Mouse (Mus musculus): Measurements from ENCODE around the gene Aoc3. TPM values are rescaled to one million over a fixed set of nuclear protein-coding genes. Genes with fewer than 3 reads are reported as not detected.

The Aoc3 gene
- polyA plus RNA-seq (2016; fragmentation: Nextera tagmentation; extraction: Ambion mirVana), result 0.04 TPM in 1 of 2 replicates, not detected in the other

DNA sequence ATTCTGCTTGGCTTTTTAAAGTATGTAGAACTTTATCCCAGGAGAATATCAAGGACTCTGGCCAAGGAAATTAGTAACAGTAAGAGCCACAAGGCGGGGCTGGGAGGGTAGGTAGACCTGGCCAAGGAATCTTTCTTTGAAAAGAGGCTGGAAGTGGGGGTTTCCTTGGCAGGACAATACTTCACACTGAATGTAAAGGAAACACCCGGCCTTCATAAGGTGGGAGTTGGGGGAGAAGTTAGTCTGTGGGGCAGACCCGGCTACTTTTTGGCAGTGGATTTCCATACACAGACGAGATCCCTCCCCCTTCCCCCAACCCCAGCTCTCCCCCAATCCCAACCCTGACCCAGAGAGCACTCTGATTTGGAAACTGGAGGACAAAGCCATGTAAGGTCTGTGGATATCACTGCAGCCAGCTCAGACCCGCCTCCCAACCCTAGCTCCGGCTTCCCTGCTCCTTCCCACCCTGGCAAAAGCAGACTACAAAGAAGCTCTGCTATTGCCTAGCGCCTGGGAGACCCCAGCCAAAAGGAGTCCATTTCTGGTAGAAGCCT lies at the start of gene Aoc3:
Gene Aoc3, plus strand, starts transcription at position 235 of the 554 bp plus-strand sequence.
- Histone ChIP-seq H3K9ac (no peak within 1 kb of the TSS), H3K4me2 (replicated peaks) (no peak within 1 kb of the TSS), H3K4me1 (peaks cover 8% of the 10 kb centered on the region), H3K36me3 (peaks cover 8% of the 10 kb centered on the region), H3K9me3 (no peaks in the 10 kb centered on the region), H3K27ac (no peak within 1 kb of the TSS), H3K4me3 (no peak within 1 kb of the TSS), H3K27me3 (no peaks in the 10 kb centered on the region)
- ATAC-seq (ENCODE audit: insufficient number of reproducible peaks, insufficient read depth, low FRiP score, low TSS enrichment), result no peak
- WGBS, result 78% methylated on average over 7 of the region's 7 CpGs

GRCm38 (mm10) chr11:101280837-101281236 lies 49.6 kb upstream of the Aoc3 start:
- H3K27me3 ChIP-seq, result 0 out of 2 replicates have a peak, but pooled peaks cover 4% of the 10 kb centered on the region

GRCm38 (mm10) chr11:101282896-101283295 lies 47.5 kb upstream of the Aoc3 start:
- ATAC-seq (ENCODE audit: insufficient number of reproducible peaks, insufficient read depth, low FRiP score, low TSS enrichment), result no peak
- no peaks in the 10 kb centered on the region for H3K9me3 ChIP-seq
- H3K4me3 ChIP-seq, result no peak overlapping the region
- H3K27ac ChIP-seq, result no peak overlapping the region
- H3K4me1 ChIP-seq, result peaks cover 4% of the 10 kb centered on the region
- 35% methylated on average over 5 of the region's 5 CpGs for WGBS
- no peak overlapping the region for H3K9ac ChIP-seq
- H3K27me3 ChIP-seq, result no peaks in the 10 kb centered on the region
- H3K4me2 ChIP-seq (replicated peaks), result no peak overlapping the region
- H3K36me3 ChIP-seq, result peaks cover 4% of the 10 kb centered on the region; the same call in 1 of the 2 replicates

More at GRCm38 (mm10) chr11:101280837-101281236, 49.6 kb upstream of the Aoc3 start:
- Histone ChIP-seq H3K27ac (no peak overlapping the region), H3K9ac (no peak overlapping the region), H3K4me3 (no peak overlapping the region), H3K9me3 (no peaks in the 10 kb centered on the region), H3K4me1 (peaks cover 18% of the 10 kb centered on the region), H3K36me3 (peaks cover 13% of the 10 kb centered on the region; the same call in 1 of the 2 replicates), H3K4me2 (replicated peaks) (no peak overlapping the region)
- 51% methylated on average over 7 of the region's 7 CpGs for WGBS
- ATAC-seq (ENCODE audit: insufficient number of reproducible peaks, insufficient read depth, low FRiP score, low TSS enrichment), result no peak

- no peak for ATAC-seq (ENCODE audit: insufficient number of reproducible peaks, insufficient read depth, low FRiP score, low TSS enrichment)
- H3K4me2 ChIP-seq (replicated peaks), result no peak overlapping the region
- 66% methylated on average over 4 of the region's 4 CpGs for WGBS
Observed at GRCm38 (mm10) chr11:101283805-101284204, 46.6 kb upstream of the Aoc3 start.

GRCm38 (mm10) chr11:101287306-101287705 lies 43.1 kb upstream of the Aoc3 start:
- no peaks in the 10 kb centered on the region for H3K9me3 ChIP-seq
- H3K4me2 ChIP-seq (replicated peaks), result no peak overlapping the region
- H3K27me3 ChIP-seq, result no peaks in the 10 kb centered on the region
- WGBS, result 89% methylated on average over 9 of the region's 9 CpGs
- H3K27ac ChIP-seq, result no peak overlapping the region
- no peak for ATAC-seq (ENCODE audit: insufficient number of reproducible peaks, insufficient read depth, low FRiP score, low TSS enrichment)
- H3K36me3 ChIP-seq, result peaks cover 45% of the 10 kb centered on the region
- no peak overlapping the region for H3K9ac ChIP-seq
- no peaks in the 10 kb centered on the region for H3K4me1 ChIP-seq
- no peak overlapping the region for H3K4me3 ChIP-seq

More at GRCm38 (mm10) chr11:101283805-101284204, 46.6 kb upstream of the Aoc3 start:
- no peak overlapping the region for H3K4me3 ChIP-seq
- no peak overlapping the region for H3K27ac ChIP-seq
- H3K9ac ChIP-seq, result no peak overlapping the region
- H3K27me3 ChIP-seq, result no peaks in the 10 kb centered on the region
- peaks cover 11% of the 10 kb centered on the region for H3K36me3 ChIP-seq
- H3K4me1 ChIP-seq, result no peaks in the 10 kb centered on the region
- no peaks in the 10 kb centered on the region for H3K9me3 ChIP-seq

- Histone ChIP-seq H3K36me3 (peaks cover 74% of the 10 kb centered on the region), H3K4me2 (replicated peaks) (no peak overlapping the region), H3K27me3 (no peaks in the 10 kb centered on the region), H3K4me3 (no peak overlapping the region), H3K4me1 (no peaks in the 10 kb centered on the region), H3K9ac (no peak overlapping the region), H3K9me3 (no peaks in the 10 kb centered on the region), H3K27ac (no peak overlapping the region)
- no peak for ATAC-seq (ENCODE audit: insufficient number of reproducible peaks, insufficient read depth, low FRiP score, low TSS enrichment)
- WGBS, result 96% methylated on average over 8 of the region's 8 CpGs
Observed at GRCm38 (mm10) chr11:101291231-101291630, 39.2 kb upstream of the Aoc3 start.

- no peak overlapping the region for H3K27ac ChIP-seq
- 94% methylated on average over 8 of the region's 8 CpGs for WGBS
- ATAC-seq (ENCODE audit: insufficient number of reproducible peaks, insufficient read depth, low FRiP score, low TSS enrichment), result no peak
- H3K4me1 ChIP-seq, result no peaks in the 10 kb centered on the region
- H3K4me3 ChIP-seq, result no peak overlapping the region
- H3K9me3 ChIP-seq, result no peaks in the 10 kb centered on the region
- no peak overlapping the region for H3K9ac ChIP-seq
- no peaks in the 10 kb centered on the region for H3K27me3 ChIP-seq
- H3K36me3 ChIP-seq, result peaks cover 71% of the 10 kb centered on the region
- H3K4me2 ChIP-seq (replicated peaks), result no peak overlapping the region
Observed at GRCm38 (mm10) chr11:101295191-101295590, 35.2 kb upstream of the Aoc3 start.

GRCm38 (mm10) chr11:101300881-101301280 lies 29.5 kb upstream of the Aoc3 start:
- peak overlapping the region; percentile 96 for H3K4me2 ChIP-seq (replicated peaks)
- no peaks in the 10 kb centered on the region for H3K9me3 ChIP-seq
- H3K27me3 ChIP-seq, result no peaks in the 10 kb centered on the region
- peak overlapping the region; percentile 92 for H3K4me3 ChIP-seq
- peaks cover 13% of the 10 kb centered on the region for H3K4me1 ChIP-seq
- H3K9ac ChIP-seq, result peak overlapping the region; percentile 77; the same call in 1 of the 2 replicates
- H3K36me3 ChIP-seq, result peaks cover 19% of the 10 kb centered on the region
- no peak for ATAC-seq (ENCODE audit: insufficient number of reproducible peaks, insufficient read depth, low FRiP score, low TSS enrichment)
- no peak overlapping the region for H3K27ac ChIP-seq
- 66% methylated on average over 7 of the region's 7 CpGs for WGBS

- Histone ChIP-seq H3K4me1 (peaks cover 13% of the 10 kb centered on the region), H3K27me3 (no peaks in the 10 kb centered on the region), H3K27ac (no peak overlapping the region), H3K9me3 (no peaks in the 10 kb centered on the region), H3K4me2 (replicated peaks) (peak overlapping the region; percentile 96), H3K4me3 (peak overlapping the region; percentile 92), H3K9ac (peak overlapping the region; percentile 77), H3K36me3 (peaks cover 18% of the 10 kb centered on the region)
- no peak for ATAC-seq (ENCODE audit: insufficient number of reproducible peaks, insufficient read depth, low FRiP score, low TSS enrichment)
- 13% methylated on average over 26 of the region's 26 CpGs for WGBS
Observed at GRCm38 (mm10) chr11:101301299-101302003, 29.0 kb upstream of the Aoc3 start.

DNA sequence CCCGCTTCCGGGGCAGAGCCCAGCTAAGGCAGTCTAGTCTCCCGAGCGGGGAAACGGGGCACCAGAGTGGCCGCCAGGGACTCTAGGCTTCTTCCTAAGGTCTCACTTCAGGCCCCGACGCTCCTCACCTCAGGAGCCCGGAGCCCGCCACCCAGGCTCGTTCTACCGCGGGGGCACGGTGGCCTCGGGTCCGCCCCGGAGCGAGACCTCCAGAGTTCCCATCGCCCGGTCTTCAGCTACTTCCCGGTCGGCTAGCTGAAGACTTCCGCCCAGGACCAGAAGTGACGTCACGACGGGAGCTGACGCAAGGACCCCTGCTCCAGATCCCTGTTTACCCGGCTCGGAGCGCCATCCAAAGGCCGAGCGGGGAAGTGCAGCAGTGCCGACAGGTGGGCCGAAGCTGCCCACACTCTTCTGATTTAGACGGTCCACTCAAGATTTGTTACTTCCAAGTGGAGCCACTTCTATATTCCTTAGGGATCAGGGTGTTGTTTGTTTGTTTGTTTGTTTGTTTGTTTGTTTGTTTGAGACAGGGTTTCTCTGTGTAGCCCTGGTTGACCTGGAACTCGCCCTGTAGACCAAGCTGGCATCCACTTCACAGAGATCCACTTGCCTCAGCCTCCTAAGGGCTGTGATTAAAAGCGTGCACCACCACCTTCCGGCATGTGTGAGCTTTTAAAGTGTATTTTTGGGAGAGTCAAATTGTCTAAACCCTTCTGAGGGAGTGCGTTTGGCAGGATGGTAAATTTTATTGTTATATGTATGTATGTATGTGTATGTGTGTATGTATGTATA lies 28.2 kb upstream of the Aoc3 start, which contains the start of gene Becn1:
Gene Becn1, minus strand, starts transcription at position 283 of the 795 bp plus-strand sequence.
- Histone ChIP-seq H3K4me1 (peaks cover 13% of the 10 kb centered on the region), H3K4me2 (replicated peaks) (peak within 1 kb of the TSS; percentile 96), H3K9ac (peak within 1 kb of the TSS; percentile 77), H3K27ac (no peak within 1 kb of the TSS), H3K4me3 (peak within 1 kb of the TSS; percentile 92), H3K9me3 (no peaks in the 10 kb centered on the region), H3K27me3 (no peaks in the 10 kb centered on the region), H3K36me3 (peaks cover 13% of the 10 kb centered on the region)
- 6% methylated on average over 39 of the region's 39 CpGs for WGBS
- peak; percentile 77; the same call in 1 of the 2 replicates for ATAC-seq (ENCODE audit: insufficient number of reproducible peaks, insufficient read depth, low FRiP score, low TSS enrichment)

GRCm38 (mm10) chr11:101307744-101308143 lies 22.7 kb upstream of the Aoc3 start:
- Histone ChIP-seq H3K4me2 (replicated peaks) (no peak overlapping the region), H3K9me3 (no peaks in the 10 kb centered on the region), H3K36me3 (no peaks in the 10 kb centered on the region), H3K27me3 (no peaks in the 10 kb centered on the region), H3K9ac (no peak overlapping the region), H3K4me3 (no peak overlapping the region), H3K27ac (no peak overlapping the region), H3K4me1 (no peaks in the 10 kb centered on the region)
- ATAC-seq (ENCODE audit: insufficient number of reproducible peaks, insufficient read depth, low FRiP score, low TSS enrichment), result no peak
- WGBS, result 43% methylated on average over 5 of the region's 5 CpGs

Measured in embryonic facial prominence, embryonic 12.5 days (tissue).